Mouse (Mus musculus) ES-E14 (cell line): ENCODE measurements around the gene Abcg4. TPM values are rescaled to one million over a fixed set of nuclear protein-coding genes. Genes with fewer than 3 reads are reported as not detected.

ENCODE experiments used
- DNase-seq: peaks from one replicate; pipeline ENCODE4 v3.0.0-alpha.2; 2013; ENCODE audit warnings: low read depth, low spot score
- H3K27ac ChIP-seq: 2 replicates; pipeline ENCODE4 v1.5.1; 2012; ENCODE audit warnings: low read depth, mild to moderate bottlenecking, low read length, moderate library complexity, mixed read lengths; ENCODE audit not compliant: poor library complexity, insufficient read depth, severe bottlenecking
- H3K36me3 ChIP-seq: 2 replicates; pipeline ENCODE4 v1.6.1; 2012; ENCODE audit warnings: mild to moderate bottlenecking, low read length, moderate library complexity, mixed read lengths; ENCODE audit not compliant: control insufficient read depth, poor library complexity, insufficient read depth, severe bottlenecking
- H3K4me1 ChIP-seq, 2 experiments: fragments of 150-350 bp in 1 of 2; sonication (generic) in 1 of 2; 2 replicates each; pipeline ENCODE4 v1.6.1; 2012; ENCODE audit warnings: low read length in 2 of 2, mild to moderate bottlenecking in 1 of 2, mixed read lengths in 1 of 2; ENCODE audit not compliant: control insufficient read depth in 2 of 2, insufficient read depth in 2 of 2, poor library complexity in 1 of 2
- H3K4me3 ChIP-seq, 2 experiments: fragments of 150-350 bp in 1 of 2; sonication (generic) in 1 of 2; 2 replicates each; pipeline ENCODE4 v1.5.1; 2012; ENCODE audit warnings: low read length in 2 of 2, low read depth in 1 of 2, mild to moderate bottlenecking in 1 of 2, mixed read lengths in 1 of 2; ENCODE audit not compliant: insufficient read depth in 1 of 2, poor library complexity in 1 of 2, severe bottlenecking in 1 of 2
- H3K9ac ChIP-seq: 2 replicates; pipeline ENCODE4 v1.6.1; 2012; ENCODE audit warnings: low read depth, mild to moderate bottlenecking, low read length, mixed read lengths; ENCODE audit not compliant: poor library complexity, insufficient read depth, severe bottlenecking
- H3K9me3 ChIP-seq: fragments of 150-350 bp; sonication (generic); 2 replicates; pipeline ENCODE4 v1.6.1; 2012; ENCODE audit warnings: low read depth, mild to moderate bottlenecking, low read length; ENCODE audit not compliant: control insufficient read depth, insufficient read depth
- CHD2 ChIP-seq: IDR thresholded peaks from 2 replicates; pipeline ENCODE4 v1.6.1; 2014; ENCODE audit warnings: mild to moderate bottlenecking, low read depth, low read length, inconsistent platforms
- HCFC1 ChIP-seq: IDR thresholded peaks from 2 replicates; pipeline ENCODE4 v1.6.1; 2012; ENCODE audit warnings: low read length, inconsistent platforms, borderline replicate concordance; ENCODE audit not compliant: insufficient read depth
- MAFK ChIP-seq: IDR thresholded peaks from 2 replicates; pipeline ENCODE4 v1.6.1; 2014; ENCODE audit warnings: mild to moderate bottlenecking, low read depth, low read length, inconsistent platforms; ENCODE audit not compliant: insufficient read depth
- ZC3H11A ChIP-seq: IDR thresholded peaks from 2 replicates; pipeline ENCODE4 v1.6.1; 2012; ENCODE audit warnings: low read depth, mild to moderate bottlenecking, inconsistent platforms, low read length, borderline replicate concordance
- ZNF384 ChIP-seq: IDR thresholded peaks from 2 replicates; pipeline ENCODE4 v1.6.1; 2012; ENCODE audit warnings: low read depth, low read length, inconsistent platforms
- in situ Hi-C, 2 experiments: fragments of 600-800 bp; cut with MboI; formaldehyde crosslinking; loops; one replicate each; pipeline ENCODE4 v1.15.1; 2025; ENCODE audit warnings: low sequenced_read_pairs in 2 of 2, inconsistent platforms in 1 of 2; ENCODE audit not compliant: unreplicated experiment in 2 of 2
- total RNA-seq: library from RNA; depleted of rRNA; stranded (reverse); fragments of 300-350 nt; gene quantifications from 2 replicates; pipeline ENCODE4 v1.2.3, GENCODE M21; 2012

Gene Abcg4
- total RNA-seq, 1 experiment, result 0.45 TPM

DNA sequence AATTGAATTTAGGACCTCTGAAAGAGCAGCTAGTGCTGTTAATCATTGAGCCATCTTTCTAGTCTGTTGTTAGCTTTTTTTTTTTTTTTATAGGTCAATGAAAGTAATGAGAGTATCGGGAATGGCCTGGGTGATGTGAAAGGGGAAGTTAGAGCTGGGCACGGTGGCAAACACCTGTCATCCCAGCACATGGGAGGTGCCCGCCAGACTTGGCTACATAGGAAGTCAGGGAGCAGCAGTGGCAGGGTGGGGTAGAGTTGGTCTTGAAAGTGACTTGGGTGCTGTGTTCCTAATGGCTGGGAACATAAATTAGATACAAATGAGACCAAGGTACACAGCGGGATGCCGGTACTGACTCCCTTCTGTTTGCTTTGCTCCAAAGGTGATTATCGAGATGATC, 42.3 kb upstream of the Abcg4 start:
- in situ Hi-C loops, result no loop called here
- no peak for TF ChIP-seq MAFK
- TF ChIP-seq HCFC1, result no peak
- TF ChIP-seq CHD2, result no peak
- TF ChIP-seq ZC3H11A, result no peak
- no peak for TF ChIP-seq ZNF384
- peaks cover 19% of the 10 kb centered on the region; the same call in 1 of the 2 replicates for H3K36me3 ChIP-seq

DNA sequence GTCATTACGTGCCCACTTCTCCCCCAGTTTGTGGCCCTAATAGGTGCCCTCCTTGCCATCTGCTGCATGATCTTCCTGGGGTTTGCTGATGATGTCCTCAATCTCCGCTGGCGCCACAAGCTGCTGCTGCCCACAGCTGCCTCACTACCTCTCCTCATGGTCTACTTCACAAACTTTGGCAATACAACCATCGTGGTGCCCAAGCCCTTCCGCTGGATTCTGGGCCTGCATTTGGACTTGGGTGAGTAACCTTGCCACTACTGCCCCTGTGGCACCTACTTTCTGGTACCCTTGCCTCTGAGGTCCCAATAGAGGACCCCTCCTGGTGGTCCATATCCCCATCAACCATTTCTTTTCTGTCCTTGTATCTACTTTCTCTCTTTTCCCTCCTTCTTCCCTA, 39.5 kb upstream of the Abcg4 start:
- H3K9ac ChIP-seq, result peak overlapping the region; percentile 92; the same call in 1 of the 2 replicates
- H3K4me3 ChIP-seq, result peak overlapping the region; percentile 77 to 92
- peaks cover 10% of the 10 kb centered on the region; the same call in 1 of the 2 replicates for H3K36me3 ChIP-seq
- TF ChIP-seq ZC3H11A (no peak), CHD2 (no peak), HCFC1 (no peak), MAFK (no peak), ZNF384 (no peak)
- H3K9me3 ChIP-seq, result no peaks in the 10 kb centered on the region
- no peak for DNase-seq
- in situ Hi-C loops, result no loop called here
- peaks cover 0 to 6% of the 10 kb centered on the region in 2 experiments; a peak in 1 of 4 replicates for H3K4me1 ChIP-seq
- no peak overlapping the region for H3K27ac ChIP-seq

More for the DNA sequence above, 42.3 kb upstream of the Abcg4 start:
- Histone ChIP-seq H3K4me1 (peaks cover 0 to 6% of the 10 kb centered on the region in 2 experiments; a peak in 1 of 4 replicates), H3K27ac (no peak overlapping the region), H3K9me3 (no peaks in the 10 kb centered on the region), H3K9ac (no peak overlapping the region), H3K4me3 (no peak overlapping the region)
- no peak for DNase-seq

DNA sequence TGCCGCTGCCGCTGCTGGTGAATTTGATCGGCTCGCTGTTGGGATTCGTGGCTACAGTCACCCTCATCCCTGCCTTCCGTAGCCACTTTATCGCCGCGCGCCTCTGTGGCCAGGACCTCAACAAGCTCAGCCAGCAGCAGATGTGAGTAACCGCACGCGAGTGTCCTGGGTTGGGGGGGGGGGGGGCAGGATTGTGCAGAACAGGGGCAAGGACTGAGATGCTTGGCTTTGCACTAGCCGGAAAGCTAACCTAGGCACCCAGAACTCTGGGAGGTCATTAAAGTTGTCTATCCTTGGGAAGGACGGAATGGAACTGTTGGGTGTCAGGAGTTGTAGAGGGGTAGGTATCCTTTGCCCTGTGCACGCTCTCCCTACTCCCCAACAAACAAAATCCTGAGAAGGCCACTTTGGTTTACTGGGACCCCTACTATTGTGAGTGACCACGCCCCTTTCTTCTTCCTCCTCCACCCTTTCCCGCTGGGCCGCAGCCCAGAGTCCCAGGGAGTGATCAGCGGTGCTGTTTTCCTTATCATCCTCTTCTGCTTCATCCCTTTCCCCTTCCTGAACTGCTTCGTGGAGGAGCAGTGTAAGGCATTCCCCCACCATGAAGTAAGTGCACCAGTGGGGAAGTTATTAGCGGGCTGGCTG, 38.8 kb upstream of the Abcg4 start:
- Histone ChIP-seq H3K4me3 (peak overlapping the region; percentile 77 to 92), H3K9me3 (no peaks in the 10 kb centered on the region), H3K36me3 (peaks cover 6% of the 10 kb centered on the region; the same call in 1 of the 2 replicates), H3K27ac (peak overlapping the region; percentile 59), H3K9ac (peak overlapping the region; percentile 92), H3K4me1 (peaks cover 2 to 3% of the 10 kb centered on the region in 2 experiments; a peak in 2 of 4 replicates)
- DNase-seq, result no peak
- in situ Hi-C loops, result no loop called here
- TF ChIP-seq ZC3H11A (no peak), HCFC1 (0 out of 2 replicates have a peak, but pooled peaks have one; percentile 35), MAFK (no peak), ZNF384 (no peak), CHD2 (no peak)

DNA sequence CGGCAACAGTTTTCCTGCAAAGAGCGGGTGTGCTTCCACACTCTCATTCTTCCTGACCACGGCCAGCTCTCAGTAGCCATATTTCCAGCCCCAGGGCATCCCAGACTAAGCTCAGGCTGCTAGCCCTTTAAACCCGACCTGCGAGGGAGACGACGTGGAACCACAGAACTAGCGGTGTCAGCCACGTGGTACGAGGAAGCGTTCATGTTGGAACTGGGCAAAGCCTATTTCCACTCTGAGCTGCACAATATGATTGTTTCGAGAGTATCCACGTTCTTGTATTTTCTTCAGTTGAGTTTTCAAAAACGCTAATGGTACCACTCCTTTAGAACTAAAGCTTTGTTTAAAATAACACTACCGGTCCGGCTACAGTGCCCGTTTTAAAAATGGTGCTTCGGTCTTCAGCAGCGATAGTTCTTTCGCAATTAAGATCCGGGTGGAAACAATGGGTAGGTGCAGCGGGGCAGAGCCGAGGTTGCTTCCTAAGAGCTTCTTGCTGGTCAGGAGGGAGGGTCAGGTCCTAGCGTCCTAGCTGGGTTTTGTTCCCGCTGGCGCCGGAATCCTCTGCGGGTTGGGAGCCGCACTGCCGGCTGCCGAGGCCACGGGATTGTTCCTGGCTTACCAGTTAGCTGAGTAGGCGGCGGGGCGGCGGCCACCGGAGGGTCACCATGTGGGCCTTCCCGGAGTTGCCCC, 38.1 kb upstream of the Abcg4 start:
- Histone ChIP-seq H3K9me3 (no peaks in the 10 kb centered on the region), H3K27ac (peak overlapping the region; percentile 59), H3K9ac (peak overlapping the region; percentile 92), H3K36me3 (peaks cover 4% of the 10 kb centered on the region; the same call in 1 of the 2 replicates), H3K4me3 (peak overlapping the region; percentile 77 to 92), H3K4me1 (peaks cover 2 to 3% of the 10 kb centered on the region in 2 experiments; a peak in 2 of 4 replicates)
- DNase-seq, result peak; percentile 73
- peak; percentile 97 for TF ChIP-seq HCFC1
- TF ChIP-seq ZNF384, result no peak
- TF ChIP-seq CHD2, result peak; percentile 53; the same call in 1 of the 2 replicates
- TF ChIP-seq ZC3H11A, result no peak
- in situ Hi-C loops, result no loop called here
